Mouse (Mus musculus): ENCODE measurements at regions not wholly inside any gene's neighbourhood (a gene's known extent, or its start where the extent isn't known, plus 50 kb on each side); places are given as distances from the start of the nearest gene placed in this dataset.
"Not testable (repeated sequence)": the region's sequence is repeated elsewhere in the genome, so short reads cannot be mapped to it uniquely, and the experiment has no call there.

DNA sequence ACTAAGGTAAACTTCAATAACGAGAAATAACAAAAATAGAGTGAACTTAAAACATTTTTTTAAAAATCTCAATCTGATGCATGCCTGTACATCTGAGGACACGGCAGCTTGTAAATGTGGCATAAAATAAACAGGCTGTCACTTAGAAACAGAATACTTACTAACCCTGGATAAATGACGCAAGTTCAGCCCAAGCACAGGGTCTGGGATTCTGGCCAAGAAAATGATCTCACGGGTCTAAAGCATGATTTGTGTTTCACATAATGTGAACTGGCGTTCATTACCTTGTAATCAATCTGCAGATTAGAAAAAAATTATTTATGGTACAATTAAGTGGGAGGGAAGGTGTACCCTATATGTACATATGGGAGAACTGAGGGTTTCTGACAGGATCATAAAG lies 512.1 kb upstream of the Vrk2 start:
- DNase-seq = no peak

DNA sequence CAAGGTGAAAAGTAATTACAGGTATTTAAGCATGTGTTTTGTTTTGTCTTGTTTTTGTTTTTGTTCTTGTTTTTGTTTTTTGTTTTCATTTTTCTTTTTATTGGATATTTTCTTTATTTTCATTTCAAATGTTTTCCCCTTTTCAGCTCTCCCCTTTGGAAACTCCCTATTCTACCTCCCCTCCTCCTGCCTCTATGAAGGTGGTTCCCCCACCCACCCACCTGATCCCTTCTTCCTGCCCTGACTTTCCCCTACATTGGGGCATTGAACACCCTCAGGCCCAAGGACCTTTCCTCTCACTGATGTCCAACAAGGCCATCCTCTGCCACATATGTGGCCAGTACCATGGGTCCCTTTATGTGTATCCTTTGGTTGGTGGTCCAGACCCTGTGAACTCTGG lies 509.1 kb upstream of the Vrk2 start:
- no peak for DNase-seq

DNA sequence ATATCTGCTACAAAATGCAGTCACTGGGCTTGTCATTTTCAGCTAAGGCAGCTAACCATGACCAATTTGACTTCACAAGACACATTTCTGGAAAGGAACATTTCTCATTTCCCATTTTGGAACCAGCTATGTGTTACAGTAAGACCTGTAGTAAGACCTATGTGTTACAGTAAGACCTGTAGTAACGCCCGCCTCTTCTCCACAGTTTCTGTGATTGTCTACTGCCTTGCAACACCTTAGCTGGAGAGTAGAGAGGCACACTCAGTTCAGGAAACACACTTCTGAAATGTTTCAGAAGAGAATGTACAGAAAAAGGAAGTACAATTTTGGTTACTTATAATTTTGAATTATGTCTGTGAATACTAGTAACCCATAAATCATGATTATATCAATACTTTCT lies 508.2 kb upstream of the Vrk2 start:
- no peak for DNase-seq

DNA sequence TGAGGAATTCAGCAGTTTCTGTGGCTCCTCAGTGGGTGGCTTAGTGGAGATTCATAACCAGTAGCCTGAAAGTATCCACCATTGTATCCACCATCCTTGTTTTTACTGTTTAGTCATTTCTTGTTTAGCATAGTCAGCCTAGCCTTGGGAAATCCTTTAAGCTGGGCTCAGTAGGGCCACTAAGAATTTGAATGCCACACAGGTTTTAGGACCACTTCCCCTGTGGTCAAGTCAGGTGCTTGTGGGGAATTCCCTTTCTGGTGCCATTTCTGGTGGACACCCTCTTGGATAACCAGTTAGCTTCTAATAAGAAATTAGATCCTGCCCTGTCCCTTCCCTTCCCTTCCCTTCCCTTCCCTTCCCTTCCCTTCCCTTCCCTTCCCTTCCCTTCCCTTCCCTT lies 502.8 kb upstream of the Vrk2 start:
- no peak for DNase-seq

DNA sequence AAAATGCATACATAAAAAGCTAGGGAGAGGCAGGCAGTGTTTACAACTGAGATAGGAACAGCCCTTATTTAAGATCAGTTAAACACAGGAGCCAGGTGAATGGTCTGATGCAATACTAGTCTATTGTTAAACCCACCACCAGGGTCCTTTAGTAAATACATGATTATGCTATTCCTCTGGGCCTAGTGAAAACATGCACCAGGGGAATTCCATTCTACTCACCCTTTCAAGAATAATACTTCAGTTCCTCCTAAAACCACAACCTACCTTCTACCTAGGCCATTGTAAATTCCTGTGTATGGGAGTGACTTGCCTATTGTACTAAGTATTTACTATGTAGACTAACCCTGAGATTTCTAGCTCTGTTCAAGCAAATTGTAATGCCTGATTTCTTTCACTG lies 501.7 kb upstream of the Vrk2 start:
- DNase-seq = not testable (repeated sequence)

DNA sequence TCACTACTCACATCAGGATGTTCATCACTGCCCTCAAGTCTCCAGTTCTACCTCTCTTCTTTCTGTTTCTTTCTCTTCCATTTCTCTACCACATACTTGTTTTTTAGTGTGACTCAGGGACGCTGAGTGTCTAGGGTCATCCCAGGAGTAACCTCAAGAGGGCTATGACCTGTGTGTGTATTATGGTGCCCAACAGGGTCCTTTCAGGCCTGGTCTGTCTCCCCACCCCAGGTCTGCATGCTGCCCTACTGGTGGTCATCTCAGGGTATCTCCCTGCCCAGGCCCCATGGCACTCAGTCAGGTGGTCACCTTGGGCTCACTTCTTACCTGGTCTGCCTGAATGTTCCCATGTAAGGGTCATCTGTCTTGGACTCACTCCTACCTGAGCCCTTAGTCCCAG lies 492.7 kb upstream of the Vrk2 start:
- no peak for DNase-seq

DNA sequence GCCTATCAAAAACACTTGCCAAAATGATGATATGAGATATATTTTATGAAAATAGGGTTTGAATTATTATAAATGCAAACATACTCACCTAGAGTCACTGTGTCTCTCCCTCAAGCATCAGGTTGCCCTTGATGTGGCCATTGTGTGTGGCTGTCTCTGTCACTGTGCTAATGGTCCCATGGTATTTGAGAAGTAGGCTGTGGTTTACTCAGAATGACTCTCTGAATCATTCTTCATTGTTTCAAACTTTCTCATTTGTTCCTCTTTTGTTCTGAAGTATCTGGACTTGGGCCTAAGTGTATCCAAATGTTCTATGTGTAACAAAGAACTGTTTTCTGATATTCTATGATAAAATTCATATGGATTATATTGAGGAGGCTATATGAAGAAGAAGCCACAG lies 487.4 kb upstream of the Vrk2 start:
- no peak for DNase-seq

DNA sequence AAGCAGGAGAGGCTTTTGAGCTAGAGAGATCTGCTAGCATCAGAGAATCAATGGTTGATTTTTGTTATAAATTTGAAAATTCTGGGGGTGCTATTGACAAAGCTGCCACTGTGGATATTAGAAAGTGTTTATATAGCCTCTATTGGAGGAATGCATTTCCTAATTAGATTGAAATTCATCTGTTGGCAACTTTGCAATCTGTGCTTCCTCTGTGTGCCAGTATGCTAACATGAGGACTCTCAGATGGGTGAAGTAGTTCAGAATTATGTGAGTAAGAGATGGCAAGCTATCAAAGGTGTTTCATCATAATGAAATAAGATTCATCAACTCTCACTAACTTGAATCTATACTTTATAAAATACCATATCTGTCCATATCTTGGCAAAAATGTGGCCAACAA lies 476.6 kb upstream of the Vrk2 start:
- DNase-seq = no peak

DNA sequence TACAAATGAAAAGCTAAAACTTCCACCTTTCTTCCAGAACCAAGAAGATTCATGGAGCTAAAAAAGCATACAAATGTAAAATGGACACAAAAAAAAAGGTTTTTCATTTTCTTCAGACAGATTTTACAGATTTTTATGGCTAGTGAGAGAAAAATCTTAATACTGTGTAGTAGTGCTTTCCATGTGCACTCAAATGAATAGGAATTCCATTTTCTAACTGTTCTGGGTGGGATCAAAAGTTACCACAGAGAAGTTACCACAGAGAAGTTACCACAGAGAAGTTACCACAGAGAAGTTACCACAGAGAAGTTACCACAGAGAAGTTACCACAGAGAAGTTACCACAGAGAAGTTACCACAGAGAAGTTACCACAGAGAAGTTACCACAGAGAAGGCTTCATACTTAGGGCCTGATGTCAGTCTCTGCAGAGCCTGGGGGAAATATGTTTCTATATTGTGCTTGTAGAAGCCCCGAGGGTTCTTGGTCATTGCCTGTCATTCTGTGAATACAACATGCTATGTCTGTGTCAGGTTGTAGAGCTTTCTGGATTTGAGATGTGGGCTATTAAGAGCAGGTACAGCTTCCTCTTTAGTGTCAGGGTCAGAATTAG lies 433.5 kb upstream of the Vrk2 start:
- no peak for DNase-seq

DNA sequence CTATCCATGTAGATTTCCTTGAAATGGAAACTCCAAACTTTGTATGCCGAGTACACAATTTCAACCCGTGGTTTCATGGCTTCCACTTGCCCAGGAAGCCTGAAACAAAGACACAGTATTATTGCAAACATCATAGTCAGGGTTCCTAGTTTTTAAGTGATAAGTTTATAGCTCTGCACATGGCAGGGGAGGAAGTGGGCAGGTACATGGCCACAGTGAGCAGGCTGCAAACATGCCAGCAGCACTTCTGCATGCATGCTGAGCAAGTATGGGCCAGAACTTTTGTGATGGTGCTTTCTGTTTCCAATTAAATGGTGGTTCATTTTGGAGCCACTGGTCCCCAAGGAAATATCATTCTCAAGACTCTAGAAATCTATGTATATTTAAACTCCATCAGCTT lies 431.7 kb upstream of the Vrk2 start:
- DNase-seq = no peak

DNA sequence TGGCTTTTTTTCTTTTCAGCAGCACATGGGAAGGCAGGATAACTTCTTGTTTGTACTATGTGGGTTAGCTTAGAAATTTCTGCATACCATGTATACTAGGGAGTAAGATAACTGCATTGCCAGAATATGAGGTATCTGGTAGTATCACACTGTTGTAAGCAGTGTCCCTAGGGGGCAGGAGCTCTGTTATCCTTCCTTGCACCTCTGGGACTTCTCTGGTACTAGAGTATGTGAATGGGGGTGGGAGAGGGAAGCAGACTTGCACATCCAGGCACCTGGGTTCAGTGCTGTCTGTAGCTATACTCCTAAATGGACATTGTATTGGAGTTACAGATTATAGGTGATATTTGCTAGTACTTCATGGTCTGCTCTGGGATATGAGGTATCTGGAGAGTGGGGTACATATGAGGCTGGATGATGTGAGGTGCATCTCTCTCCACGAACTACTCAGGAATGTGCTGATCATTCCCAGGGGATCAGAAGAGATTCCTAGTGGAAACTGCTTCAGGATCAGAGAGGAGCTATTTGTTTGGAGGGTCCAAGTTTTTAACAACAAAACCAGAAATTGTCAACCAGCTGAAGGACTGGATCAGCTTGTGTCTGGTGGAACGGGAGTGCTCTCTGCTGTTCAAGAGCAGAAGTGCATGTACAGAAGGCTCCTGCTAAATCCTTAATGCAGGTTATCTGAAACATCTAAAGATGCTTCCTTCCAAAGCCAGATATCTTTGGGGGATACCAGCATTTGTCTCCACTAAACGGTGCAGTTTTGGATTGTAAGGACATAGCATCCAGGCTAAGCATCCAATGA lies 402.7 kb upstream of the Vrk2 start:
- DNase-seq = peak; percentile 57

DNA sequence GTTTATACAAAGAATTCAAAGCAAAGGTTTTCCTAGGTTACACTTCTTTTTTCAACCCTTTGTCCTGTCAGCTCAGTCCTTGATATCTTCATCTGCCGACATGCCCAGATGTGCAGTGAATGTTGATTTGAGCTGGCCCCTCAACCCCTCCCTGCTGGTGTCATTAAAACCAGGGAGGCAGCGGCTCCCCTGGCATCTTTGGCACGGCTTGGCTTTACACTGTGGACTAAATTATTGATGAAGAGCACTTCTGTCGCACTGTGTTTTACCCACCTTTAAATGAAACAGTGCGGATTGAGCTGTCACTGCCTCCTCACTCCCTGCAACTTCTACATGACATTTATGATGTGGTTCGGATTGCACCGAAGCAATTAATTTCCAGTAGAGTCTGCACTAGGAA lies 387.4 kb upstream of the Vrk2 start:
- DNase-seq = no peak

DNA sequence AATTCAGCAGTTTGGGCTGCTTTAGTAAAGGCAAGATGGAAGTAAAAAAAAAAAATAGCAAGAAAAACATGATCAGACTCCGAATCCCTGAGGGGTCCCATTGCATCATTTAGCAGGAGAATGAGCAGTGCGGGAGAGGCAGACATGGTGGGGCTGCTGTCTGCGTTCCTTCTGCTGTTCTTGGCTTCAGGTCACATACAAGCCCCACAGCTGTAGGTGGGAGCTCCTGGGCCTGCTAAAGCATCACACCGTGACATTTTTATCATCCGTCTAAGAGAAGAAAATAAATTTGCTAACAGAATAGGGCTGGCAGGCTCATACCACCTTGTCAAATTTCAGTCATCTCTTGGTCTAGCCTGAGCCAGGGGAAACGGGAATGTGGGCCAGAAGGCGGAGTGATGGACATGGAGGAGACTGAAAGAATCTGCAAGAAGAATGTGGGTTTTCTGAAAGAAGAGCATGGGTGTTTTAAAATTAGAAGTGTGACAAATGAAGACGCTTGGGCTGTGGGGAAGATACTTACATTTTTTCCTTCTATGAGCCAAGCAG lies 378.8 kb upstream of the Vrk2 start:
- DNase-seq = no peak

DNA sequence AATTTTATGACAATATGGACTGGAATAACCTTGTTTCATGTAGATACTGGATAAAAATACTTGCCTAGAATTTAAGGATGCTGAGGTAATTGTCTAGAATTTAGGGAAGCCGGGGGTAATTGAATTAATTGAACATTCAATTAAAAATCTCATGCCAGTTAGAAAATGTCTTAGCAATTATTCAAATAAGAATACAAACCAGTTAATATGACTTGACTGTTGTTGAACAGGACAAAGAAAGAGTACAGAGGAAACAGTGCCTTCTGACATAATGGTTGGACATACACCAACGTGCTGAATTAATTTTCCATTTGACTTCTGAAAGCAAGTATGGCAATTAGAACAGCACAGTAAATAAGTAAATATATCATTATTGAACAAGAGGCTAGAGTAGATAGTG lies 377.4 kb upstream of the Vrk2 start:
- DNase-seq = no peak

DNA sequence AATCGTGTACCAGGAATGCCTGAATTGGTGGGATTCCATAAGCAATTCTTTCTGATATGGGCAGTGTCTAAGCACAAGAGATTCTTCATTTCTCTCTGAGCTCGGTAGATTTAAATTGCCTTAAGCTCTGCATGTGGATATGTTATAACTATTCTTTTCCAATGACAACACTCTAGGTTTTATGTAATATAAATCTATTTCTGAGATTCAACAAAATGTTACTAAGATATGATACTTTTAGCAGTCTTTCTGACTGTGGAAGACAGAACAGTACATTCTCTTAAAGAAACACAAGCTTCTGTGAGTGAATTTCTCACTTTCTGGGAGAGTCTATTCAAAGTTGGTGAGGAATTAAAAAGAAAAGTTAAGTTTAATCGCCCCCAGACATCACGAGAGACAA lies 373.6 kb upstream of the Vrk2 start:
- DNase-seq = no peak

DNA sequence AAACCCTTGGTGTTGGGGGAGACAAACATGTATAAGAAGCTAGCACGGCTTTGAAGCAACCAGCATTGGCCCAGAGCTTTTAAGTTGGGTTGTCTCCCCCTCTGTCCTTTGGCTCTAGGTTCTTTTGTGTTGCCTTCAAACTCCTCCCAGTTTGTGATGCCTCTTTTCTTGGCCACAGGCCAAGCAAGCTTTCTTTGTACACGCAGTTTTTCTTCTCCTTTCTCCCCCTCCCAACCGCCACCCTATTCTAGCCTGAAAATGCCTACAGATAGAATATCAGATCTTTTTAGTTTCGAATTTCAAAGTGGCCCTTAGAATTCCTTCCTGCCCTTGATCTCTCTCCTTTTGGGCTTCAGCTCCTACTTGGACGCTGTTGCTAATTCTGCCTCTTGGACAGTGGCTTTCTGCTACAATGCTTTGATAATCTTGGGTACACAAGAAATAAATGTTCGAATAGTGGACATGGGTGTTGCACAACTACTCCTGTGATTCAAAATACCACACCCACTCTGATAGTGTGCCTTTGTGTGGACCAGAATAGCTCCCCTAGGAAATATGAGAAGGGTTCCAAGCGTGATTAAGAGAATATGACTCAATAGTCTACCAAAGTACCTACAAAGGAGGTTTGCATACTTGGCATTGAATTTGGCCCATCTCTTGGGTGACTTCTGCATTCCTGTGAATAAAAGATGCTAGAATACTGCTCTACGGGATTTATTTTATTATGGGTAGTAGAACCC lies 369.3 kb upstream of the Vrk2 start:
- peak; percentile 13 for DNase-seq

DNA sequence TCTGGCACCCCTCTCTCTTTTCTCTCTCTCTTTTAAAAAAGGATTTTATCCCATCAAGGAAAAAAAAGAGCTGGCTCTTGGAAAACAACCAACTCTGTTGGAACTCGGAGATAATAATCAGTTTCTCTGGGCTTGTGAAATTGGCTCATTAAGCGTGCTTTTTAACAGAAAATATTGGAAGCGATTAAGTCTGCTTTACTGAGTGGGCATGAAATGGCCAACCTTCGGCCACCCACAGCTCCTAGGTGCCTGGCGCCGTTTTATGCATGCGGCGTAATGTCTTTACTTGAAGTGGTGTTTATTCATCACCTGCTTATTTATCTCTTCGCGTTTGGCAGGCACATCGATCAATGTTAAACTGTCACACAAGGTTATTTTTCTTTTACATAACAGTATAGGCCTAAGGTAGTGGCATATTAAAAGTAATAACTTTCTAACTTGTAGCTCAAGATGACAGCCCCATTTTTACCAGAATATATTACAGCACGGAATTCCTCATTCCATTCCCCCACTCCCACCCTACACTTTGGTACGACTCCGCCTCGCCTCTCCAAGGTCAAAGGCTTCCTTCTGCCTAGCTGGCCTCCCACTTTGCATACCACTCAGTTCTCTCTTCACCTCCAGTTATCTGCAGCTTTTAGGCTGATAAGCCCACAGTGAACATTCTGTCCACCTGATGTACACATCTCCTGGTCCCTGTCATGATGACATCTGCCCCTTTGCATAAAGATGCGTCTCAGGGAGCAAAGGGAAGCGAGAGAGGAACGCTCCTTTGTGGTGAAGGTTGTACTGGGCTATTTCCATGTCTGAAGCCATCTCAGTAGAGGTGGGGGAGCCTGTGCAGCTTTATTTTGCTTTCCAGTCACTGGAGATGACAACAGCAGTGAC lies 368.5 kb upstream of the Vrk2 start:
- no peak for DNase-seq

DNA sequence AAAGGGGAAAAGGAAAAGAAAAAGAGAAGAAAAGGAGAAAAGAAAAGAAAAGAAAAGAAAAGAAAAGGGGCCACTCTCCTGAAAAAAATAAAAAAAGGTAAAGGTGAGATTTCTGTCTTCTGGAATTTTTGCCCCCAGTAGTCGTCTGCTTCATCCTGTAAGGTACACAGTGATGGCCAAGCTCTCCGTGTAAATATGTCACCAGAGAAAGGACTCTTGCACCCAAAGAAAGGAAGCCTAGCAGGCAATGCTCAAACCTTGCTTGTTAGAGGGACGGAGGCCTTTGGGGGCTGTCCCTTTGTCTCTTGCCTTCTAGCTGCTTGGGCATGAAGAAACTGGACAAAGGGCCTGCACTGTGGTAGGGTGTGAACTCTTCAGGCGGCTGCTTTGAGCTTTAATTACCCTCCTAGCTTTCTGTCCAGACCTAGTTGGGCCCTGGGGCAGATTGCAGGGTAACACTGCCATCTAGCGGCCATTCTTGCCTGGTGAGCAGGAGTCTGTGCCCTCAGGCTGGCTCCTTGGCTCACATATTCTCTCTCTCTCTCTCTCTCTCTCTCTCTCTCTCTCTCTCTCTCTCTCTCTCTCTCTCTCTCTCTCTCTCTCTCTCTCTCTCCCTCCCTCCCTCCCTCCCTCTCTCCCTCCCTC lies 367.7 kb upstream of the Vrk2 start:
- DNase-seq = peak; percentile 98

DNA sequence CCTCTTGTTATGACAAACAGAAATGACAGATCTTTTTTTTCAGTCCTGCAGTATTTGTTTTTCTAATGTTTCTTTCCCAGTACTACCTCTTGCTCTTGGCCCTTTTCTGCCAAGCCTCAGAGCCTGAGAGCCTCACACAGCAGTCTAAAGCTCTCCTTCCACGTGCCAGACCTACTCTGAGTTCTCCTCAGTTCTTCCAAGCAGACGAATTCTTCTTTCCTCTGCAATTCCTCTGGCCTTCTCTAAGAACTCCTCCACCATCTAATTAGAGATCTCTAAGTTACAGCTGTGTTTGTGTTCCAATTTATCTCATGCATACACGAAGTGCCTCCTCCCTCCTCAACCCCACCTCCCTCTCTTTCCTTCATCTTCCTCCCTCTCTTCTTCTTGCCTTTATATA lies 362.4 kb upstream of the Vrk2 start:
- DNase-seq = no peak

DNA sequence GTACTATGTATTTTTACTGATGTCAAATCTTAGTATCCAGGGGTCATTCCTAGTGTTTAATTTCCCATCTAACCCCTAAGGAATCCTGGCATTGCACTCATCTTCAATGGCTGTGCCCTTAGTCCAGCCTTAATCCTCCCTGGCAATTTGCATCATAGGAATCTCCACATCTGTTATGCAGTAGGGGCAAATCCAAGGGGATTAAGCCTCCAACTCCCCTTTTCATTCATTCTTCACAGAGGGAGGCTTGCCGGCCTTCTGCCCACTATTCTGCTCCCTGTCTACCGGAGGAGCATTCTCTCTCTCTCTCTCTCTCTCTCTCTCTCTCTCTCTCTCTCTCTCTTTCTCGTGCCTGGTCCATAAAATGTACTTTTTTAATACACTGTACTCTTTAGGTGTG lies 338.0 kb upstream of the Vrk2 start:
- no peak for DNase-seq

DNA sequence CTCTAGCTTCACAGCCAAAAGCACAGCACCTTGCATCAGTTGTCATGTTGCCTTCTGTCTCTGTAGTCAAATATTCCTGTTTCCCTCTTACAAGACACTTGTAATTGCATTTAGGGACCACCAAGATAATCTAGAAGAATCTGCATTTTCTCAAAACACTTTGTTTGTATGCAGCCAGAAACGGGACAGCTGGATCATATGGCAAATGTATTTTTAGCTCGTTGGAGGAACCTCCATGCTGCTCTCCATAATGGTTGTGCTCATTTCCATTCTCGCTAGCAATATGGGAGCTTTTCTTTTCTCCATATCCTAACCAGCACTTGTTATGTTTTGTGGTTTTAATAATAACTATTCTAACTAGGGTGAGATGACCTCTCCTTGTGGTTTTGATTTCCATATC lies 313.3 kb upstream of the Vrk2 start:
- DNase-seq = no peak

DNA sequence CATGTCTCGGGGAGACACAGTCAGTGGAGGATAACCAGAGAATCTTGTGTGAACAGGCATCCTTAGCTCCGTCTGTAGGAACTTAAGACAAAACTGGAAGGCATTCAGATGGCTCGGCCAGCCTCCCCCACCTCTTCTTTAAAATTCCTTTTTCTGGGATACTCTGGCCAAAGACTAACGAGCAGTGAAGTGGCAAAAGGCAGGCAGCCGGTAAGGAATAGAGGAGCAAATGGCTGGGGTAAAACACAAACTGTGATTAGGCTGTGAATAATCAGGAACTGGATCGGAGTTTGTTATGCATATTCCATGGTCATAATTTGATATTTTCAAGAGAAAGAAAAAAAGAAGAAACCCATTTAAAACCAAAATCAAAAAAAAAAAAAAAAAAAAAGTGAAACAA lies 287.8 kb upstream of the Vrk2 start:
- DNase-seq = peak; percentile 7
